Mouse (Mus musculus) megakaryocyte, embryonic 14.5 days (primary cell): Measurements from ENCODE around the gene Clip2. TPM values are rescaled to one million over a fixed set of nuclear protein-coding genes. Genes with fewer than 3 reads are reported as not detected.

Source experiments
- H3K27me3 ChIP-seq: replicated peaks from 2 replicates; pipeline ENCODE3; 2012; ENCODE audit warnings: inconsistent platforms
- H3K36me3 ChIP-seq: replicated peaks from 2 replicates; pipeline ENCODE3; 2012; ENCODE audit warnings: low read length, inconsistent platforms, mixed read lengths
- H3K4me1 ChIP-seq: 2 replicates; pipeline ENCODE4 v1.6.1; 2012; ENCODE audit warnings: inconsistent platforms
- H3K4me3 ChIP-seq: replicated peaks from 2 replicates; pipeline ENCODE3; 2012; ENCODE audit warnings: moderate library complexity, mild to moderate bottlenecking, inconsistent platforms
- H3K9me3 ChIP-seq: 2 replicates; pipeline ENCODE4 v1.6.1; 2012; ENCODE audit warnings: inconsistent platforms
- FLI1 ChIP-seq: IDR thresholded peaks from 2 replicates; pipeline ENCODE4 v1.6.1; 2012; ENCODE audit warnings: low read length, inconsistent platforms, mixed read lengths
- GATA1 ChIP-seq: IDR thresholded peaks from 3 replicates; pipeline ENCODE4 v1.6.1; 2012; ENCODE audit warnings: mixed read lengths, low read length, inconsistent platforms, borderline replicate concordance
- polyA plus RNA-seq: library from polyadenylated mRNA; stranded (reverse); fragments of >175 nt; gene quantifications from 2 replicates; pipeline ENCODE4 v1.2.3, GENCODE M21; 2012; ENCODE audit warnings: low replicate concordance; ENCODE audit not compliant: insufficient read depth

Clip2 gene
- polyA plus RNA-seq, 1 experiment = 32.0 TPM

- TF ChIP-seq GATA1 (no peak), FLI1 (no peak)
These were observed 28.9 kb upstream of the Clip2 start, which contains the start of gene Rfc2 for GRCm38 (mm10) chr5:134581146-134581545. TSS of gene Rfc2 (plus strand) at chr5:134581366.

GRCm38 (mm10) chr5:134579135-134579534 lies 26.9 kb upstream of the Clip2 start:
- Histone ChIP-seq H3K27me3 (no peaks in the 10 kb centered on the region), H3K36me3 (no peaks in the 10 kb centered on the region), H3K4me1 (peaks cover 23% of the 10 kb centered on the region), H3K9me3 (no peaks in the 10 kb centered on the region), H3K4me3 (no peak overlapping the region)
- TF ChIP-seq FLI1 = no peak
- TF ChIP-seq GATA1 = no peak

More at GRCm38 (mm10) chr5:134581146-134581545, 28.9 kb upstream of the Clip2 start, which contains the start of gene Rfc2:
- H3K4me3 ChIP-seq = peak within 1 kb of the TSS; percentile 65
- peaks cover 43% of the 10 kb centered on the region for H3K4me1 ChIP-seq
- no peaks in the 10 kb centered on the region for H3K9me3 ChIP-seq
- no peaks in the 10 kb centered on the region for H3K27me3 ChIP-seq
- peaks cover 12% of the 10 kb centered on the region for H3K36me3 ChIP-seq

- no peak overlapping the region for H3K4me3 ChIP-seq
- H3K27me3 ChIP-seq = no peaks in the 10 kb centered on the region
- peaks cover 19% of the 10 kb centered on the region for H3K4me1 ChIP-seq
- TF ChIP-seq GATA1 = no peak
- H3K9me3 ChIP-seq = no peaks in the 10 kb centered on the region
- no peaks in the 10 kb centered on the region for H3K36me3 ChIP-seq
These were observed 25.3 kb upstream of the Clip2 start for GRCm38 (mm10) chr5:134577534-134577933.

- Histone ChIP-seq H3K4me3 (no peak overlapping the region), H3K36me3 (no peaks in the 10 kb centered on the region), H3K9me3 (no peaks in the 10 kb centered on the region), H3K4me1 (peaks cover 27% of the 10 kb centered on the region), H3K27me3 (no peaks in the 10 kb centered on the region)
- TF ChIP-seq GATA1 (no peak), FLI1 (no peak)
These were observed 24.4 kb upstream of the Clip2 start for GRCm38 (mm10) chr5:134576517-134577220.

GRCm38 (mm10) chr5:134575833-134576232 lies 23.6 kb upstream of the Clip2 start:
- H3K36me3 ChIP-seq = no peaks in the 10 kb centered on the region
- H3K4me3 ChIP-seq = no peak overlapping the region
- TF ChIP-seq FLI1 (no peak), GATA1 (no peak)
- no peaks in the 10 kb centered on the region for H3K27me3 ChIP-seq
- H3K9me3 ChIP-seq = peaks cover 1% of the 10 kb centered on the region; the same call in 1 of the 2 replicates
- peaks cover 25% of the 10 kb centered on the region for H3K4me1 ChIP-seq

GRCm38 (mm10) chr5:134572508-134573214 lies 20.4 kb upstream of the Clip2 start:
- Histone ChIP-seq H3K9me3 (peaks cover 2% of the 10 kb centered on the region; the same call in 1 of the 2 replicates), H3K27me3 (no peaks in the 10 kb centered on the region), H3K4me3 (peak overlapping the region; percentile 90), H3K36me3 (no peaks in the 10 kb centered on the region), H3K4me1 (peaks cover 39% of the 10 kb centered on the region)
- TF ChIP-seq FLI1 = no peak
- TF ChIP-seq GATA1 = no peak

GRCm38 (mm10) chr5:134571730-134572507 lies 19.7 kb upstream of the Clip2 start:
- no peak for TF ChIP-seq GATA1
- H3K9me3 ChIP-seq = peaks cover 2% of the 10 kb centered on the region; the same call in 1 of the 2 replicates
- H3K4me3 ChIP-seq = peak overlapping the region; percentile 90
- no peaks in the 10 kb centered on the region for H3K27me3 ChIP-seq
- no peaks in the 10 kb centered on the region for H3K36me3 ChIP-seq
- peaks cover 39% of the 10 kb centered on the region for H3K4me1 ChIP-seq

- Histone ChIP-seq H3K4me1 (peaks cover 39% of the 10 kb centered on the region), H3K27me3 (no peaks in the 10 kb centered on the region), H3K36me3 (no peaks in the 10 kb centered on the region), H3K9me3 (peaks cover 2% of the 10 kb centered on the region; the same call in 1 of the 2 replicates), H3K4me3 (no peak overlapping the region)
- no peak for TF ChIP-seq FLI1
- TF ChIP-seq GATA1 = no peak
These were observed 16.8 kb upstream of the Clip2 start for GRCm38 (mm10) chr5:134568964-134569491.

- H3K4me1 ChIP-seq = peaks cover 40% of the 10 kb centered on the region
- H3K27me3 ChIP-seq = no peaks in the 10 kb centered on the region
- H3K9me3 ChIP-seq = peaks cover 2% of the 10 kb centered on the region; the same call in 1 of the 2 replicates
- no peak for TF ChIP-seq GATA1
- no peak overlapping the region for H3K4me3 ChIP-seq
- no peaks in the 10 kb centered on the region for H3K36me3 ChIP-seq
These were observed 15.8 kb upstream of the Clip2 start for GRCm38 (mm10) chr5:134568030-134568429.
